Mouse (Mus musculus): Measurements from ENCODE around the gene Btbd16.

Gene Btbd16

GRCm38 (mm10) chr7:130773914-130774630 lies at the start of gene Btbd16:
TSS of gene Btbd16 (plus strand) at chr7:130774069.
- no peak for DNase-seq

GRCm38 (mm10) chr7:130726185-130726584 lies 47.7 kb upstream of the Btbd16 start:
- no peak for DNase-seq

GRCm38 (mm10) chr7:130726724-130727422 lies 47.0 kb upstream of the Btbd16 start:
- DNase-seq = no peak

- no peak for DNase-seq
Measured at GRCm38 (mm10) chr7:130727560-130727959, 46.3 kb upstream of the Btbd16 start.

- DNase-seq = no peak
Measured at GRCm38 (mm10) chr7:130731792-130732191, 42.1 kb upstream of the Btbd16 start.

GRCm38 (mm10) chr7:130732908-130733307 lies 41.0 kb upstream of the Btbd16 start:
- DNase-seq = no peak

GRCm38 (mm10) chr7:130733423-130733822 lies 40.4 kb upstream of the Btbd16 start:
- DNase-seq = no peak

GRCm38 (mm10) chr7:130734195-130734787 lies 39.6 kb upstream of the Btbd16 start:
- no peak for DNase-seq

- no peak for DNase-seq
Measured at GRCm38 (mm10) chr7:130741099-130741498, 32.8 kb upstream of the Btbd16 start.

- DNase-seq = no peak
Measured at GRCm38 (mm10) chr7:130743239-130744025, 30.4 kb upstream of the Btbd16 start.

GRCm38 (mm10) chr7:130749165-130749564 lies 24.7 kb upstream of the Btbd16 start:
- DNase-seq = no peak

- no peak for DNase-seq
Measured at GRCm38 (mm10) chr7:130750752-130751490, 22.9 kb upstream of the Btbd16 start.

- DNase-seq = no peak
Measured at GRCm38 (mm10) chr7:130751678-130752077, 22.2 kb upstream of the Btbd16 start.

- peak; percentile 28 to 30 for DNase-seq
Measured at GRCm38 (mm10) chr7:130754790-130755189, 19.1 kb upstream of the Btbd16 start.

- no peak for DNase-seq
Measured at GRCm38 (mm10) chr7:130756343-130756835, 17.5 kb upstream of the Btbd16 start.

GRCm38 (mm10) chr7:130757326-130757865 lies 16.5 kb upstream of the Btbd16 start:
- no peak for DNase-seq

GRCm38 (mm10) chr7:130762071-130762897 lies 11.6 kb upstream of the Btbd16 start:
- DNase-seq = peak; percentile 69 to 77

- no peak for DNase-seq
Measured at GRCm38 (mm10) chr7:130764160-130764559, 9.7 kb upstream of the Btbd16 start.

GRCm38 (mm10) chr7:130766411-130767170 lies 7.3 kb upstream of the Btbd16 start:
- peak in 1 of 2 experiments; percentile 34 for DNase-seq

- DNase-seq = no peak
Measured at GRCm38 (mm10) chr7:130768151-130768550, 5.7 kb upstream of the Btbd16 start.
